Mouse (Mus musculus) yolk sac, embryonic 10.5 days (tissue): ENCODE results near the gene Nucb1.
"Not testable (repeated sequence)": the region's sequence is repeated elsewhere in the genome, so short reads cannot be mapped to it uniquely, and the experiment has no call there.

Source experiments
- DNase-seq: peaks from one replicate; pipeline ENCODE4 v3.0.0-alpha.2; 2017; ENCODE audit warnings: low spot score

Nucb1 gene

GRCm38 (mm10) chr7:45488293-45489204 lies 21.7 kb downstream of the Nucb1 start, which contains the start of gene Dhdh:
Gene Dhdh (minus strand): TSS chr7:45488805.
- DNase-seq = peak; percentile 86

DNA sequence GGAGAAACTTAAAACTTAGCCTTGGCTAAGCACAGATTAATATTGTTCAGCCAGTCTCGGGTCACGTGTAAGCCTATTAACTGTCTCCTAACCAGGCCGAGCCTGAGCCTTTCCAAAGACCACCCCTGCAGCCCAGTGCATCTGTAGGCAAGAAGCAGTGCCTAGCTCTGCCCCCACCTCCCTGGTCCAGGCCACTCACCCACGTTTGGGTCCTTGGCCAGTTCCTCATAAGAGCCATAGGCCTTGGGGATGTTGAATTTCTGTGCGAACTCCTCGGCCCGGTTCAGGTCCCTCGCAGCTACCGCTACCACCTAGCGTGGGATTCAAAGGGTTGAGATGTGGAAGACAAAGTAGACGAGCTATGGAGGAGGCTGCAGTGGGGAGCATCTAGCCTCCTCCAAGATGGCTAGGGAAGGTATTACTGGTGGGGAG lies 22.3 kb downstream of the Nucb1 start:
- peak; percentile 49 for DNase-seq

GRCm38 (mm10) chr7:45486761-45487415 lies 23.3 kb downstream of the Nucb1 start, which contains the start of gene Gm45808:
Gene Gm45808 (minus strand): TSS chr7:45486811.
- DNase-seq = no peak

GRCm38 (mm10) chr7:45486158-45486557 lies 24.0 kb downstream of the Nucb1 start:
- DNase-seq = no peak

- DNase-seq = not testable (repeated sequence)
Measured at GRCm38 (mm10) chr7:45484985-45485384, 25.2 kb downstream of the Nucb1 start.

DNA sequence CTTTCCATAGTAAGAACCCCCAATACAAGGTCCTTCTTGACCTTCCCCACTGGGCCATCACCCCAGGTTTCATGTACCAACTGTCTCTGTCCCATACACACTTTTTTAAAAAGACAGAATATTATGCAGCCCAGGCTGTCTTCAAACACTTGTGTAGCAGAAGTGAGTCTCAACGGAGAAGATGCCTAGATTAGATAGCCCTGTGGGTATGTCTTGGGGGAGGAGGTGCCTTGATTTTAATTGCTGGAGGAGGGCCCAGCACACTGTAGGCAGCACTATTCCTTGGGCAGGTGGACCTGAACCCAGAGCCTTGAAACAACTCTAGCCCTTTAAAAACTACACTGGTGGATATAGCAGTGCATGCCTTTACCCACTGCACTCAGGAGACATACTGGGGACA lies 28.0 kb downstream of the Nucb1 start:
- DNase-seq = no peak

GRCm38 (mm10) chr7:45481374-45481927 lies 28.8 kb downstream of the Nucb1 start, which contains the start of gene Tulp2:
Gene Tulp2 (plus strand): TSS chr7:45481877.
- DNase-seq = peak; percentile 76

DNA sequence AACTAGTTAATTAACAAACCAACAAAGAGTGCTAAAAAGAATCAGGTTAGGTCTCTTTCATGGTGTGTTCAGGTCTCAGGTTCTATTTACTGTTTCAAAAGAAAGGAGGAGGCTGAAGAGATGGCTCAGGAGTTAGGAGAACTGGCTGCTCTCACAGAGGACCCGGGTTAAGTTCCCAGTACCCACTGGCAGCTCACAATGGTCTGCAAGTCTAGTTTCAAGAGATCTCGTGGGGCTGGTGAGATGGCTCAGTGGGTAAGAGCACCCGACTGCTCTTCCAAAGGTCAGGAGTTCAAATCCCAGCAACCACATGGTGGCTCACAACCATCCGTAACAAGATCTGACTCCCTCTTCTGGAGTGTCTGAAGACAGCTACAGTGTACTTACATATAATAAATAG lies 29.9 kb downstream of the Nucb1 start:
- peak; percentile 49 for DNase-seq

- DNase-seq = no peak
Measured at GRCm38 (mm10) chr7:45478774-45479173, 31.4 kb downstream of the Nucb1 start.

DNA sequence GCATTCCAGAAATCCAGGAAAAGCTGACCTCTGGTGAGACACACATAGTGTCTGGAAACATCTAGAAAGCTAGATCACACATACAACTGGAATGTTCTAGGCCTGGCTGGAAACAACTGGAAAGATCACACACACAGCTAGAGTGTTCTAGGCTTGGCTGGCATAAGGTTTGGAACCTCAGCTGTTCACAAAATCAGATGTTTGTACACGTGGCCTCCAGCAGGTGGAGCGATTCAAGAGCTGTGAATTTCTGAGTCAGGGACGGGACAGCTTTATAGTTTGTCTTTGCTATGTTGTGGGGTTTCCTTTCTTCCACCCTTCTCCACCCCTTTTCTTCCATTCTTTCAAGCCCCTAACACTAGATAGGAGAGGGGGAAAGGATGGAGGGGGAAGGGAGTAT lies 33.2 kb downstream of the Nucb1 start:
- DNase-seq = no peak

- DNase-seq = no peak
Measured at GRCm38 (mm10) chr7:45476453-45476852, 33.8 kb downstream of the Nucb1 start.

- peak; percentile 41 for DNase-seq
Measured at GRCm38 (mm10) chr7:45475291-45475969, 34.8 kb downstream of the Nucb1 start.

DNA sequence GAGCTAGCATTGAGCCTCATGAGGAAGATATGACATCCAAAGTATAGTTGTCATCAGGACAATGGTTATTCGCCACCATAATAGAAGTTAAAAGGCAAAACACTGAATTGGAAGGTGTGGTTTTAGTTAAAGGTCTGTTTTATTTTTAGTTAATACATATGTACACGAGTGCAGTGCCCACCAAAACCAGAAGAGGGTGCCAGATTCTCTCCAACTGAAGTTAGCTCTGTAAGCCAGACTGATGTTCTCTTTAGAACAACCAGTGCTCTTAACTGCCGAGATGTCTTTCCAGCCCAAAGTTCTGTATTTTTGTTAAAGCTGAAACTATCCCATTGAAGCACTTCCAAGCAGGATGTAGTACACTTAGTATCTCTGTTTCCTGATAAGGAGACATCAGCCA lies 39.3 kb downstream of the Nucb1 start:
- no peak for DNase-seq

DNA sequence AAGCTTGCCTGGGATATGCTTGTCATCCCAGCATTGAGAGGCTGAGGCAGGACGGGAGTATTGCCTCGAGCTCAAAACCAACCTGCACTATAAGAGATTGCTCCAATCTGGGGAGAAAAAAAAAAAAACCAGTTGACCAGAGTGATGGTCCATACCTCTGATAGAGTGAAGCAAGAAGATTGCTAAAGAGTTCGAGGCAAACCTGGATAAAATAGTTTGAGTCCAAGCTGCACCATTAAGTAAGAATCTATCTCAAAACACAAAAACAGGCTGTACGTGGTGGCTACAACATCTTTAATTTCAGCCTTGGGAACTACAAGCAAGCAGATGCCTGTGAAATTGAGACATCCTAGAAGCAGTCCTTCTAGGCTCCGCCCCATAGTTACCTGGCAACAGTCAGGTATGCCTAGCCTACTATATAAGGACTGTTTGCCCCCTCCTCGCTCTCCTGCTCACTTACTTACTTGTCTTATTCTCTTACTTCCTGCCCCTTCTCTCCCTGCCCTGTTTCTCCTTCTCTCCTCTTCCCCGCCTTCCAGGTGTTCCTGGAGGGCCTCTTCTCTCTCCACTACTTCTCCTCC lies 43.0 kb downstream of the Nucb1 start:
- no peak for DNase-seq

GRCm38 (mm10) chr7:45466283-45467089 lies 43.7 kb downstream of the Nucb1 start, which contains the start of gene Bax:
Gene Bax (minus strand): TSS chr7:45466898.
- peak; percentile 91 for DNase-seq

DNA sequence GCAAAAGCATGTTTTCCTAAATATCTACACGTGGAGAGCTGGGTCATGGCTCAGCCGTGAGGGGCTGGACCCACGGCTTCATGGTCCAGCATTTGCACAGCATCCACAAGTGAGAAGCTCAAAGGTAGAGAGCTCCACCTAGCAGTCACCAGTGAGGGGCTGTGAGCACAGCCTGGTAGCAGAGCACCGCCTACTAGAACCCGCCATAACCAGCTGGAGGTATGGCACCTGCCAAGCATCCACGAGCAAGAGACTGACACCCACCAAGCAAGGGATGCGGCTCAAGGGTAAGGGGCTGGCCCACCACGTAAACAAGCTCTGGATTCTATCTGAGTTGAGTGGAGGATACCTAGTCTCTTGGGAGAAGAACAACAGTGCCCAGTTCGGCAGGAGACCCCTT lies 44.7 kb downstream of the Nucb1 start:
- DNase-seq = no peak

DNA sequence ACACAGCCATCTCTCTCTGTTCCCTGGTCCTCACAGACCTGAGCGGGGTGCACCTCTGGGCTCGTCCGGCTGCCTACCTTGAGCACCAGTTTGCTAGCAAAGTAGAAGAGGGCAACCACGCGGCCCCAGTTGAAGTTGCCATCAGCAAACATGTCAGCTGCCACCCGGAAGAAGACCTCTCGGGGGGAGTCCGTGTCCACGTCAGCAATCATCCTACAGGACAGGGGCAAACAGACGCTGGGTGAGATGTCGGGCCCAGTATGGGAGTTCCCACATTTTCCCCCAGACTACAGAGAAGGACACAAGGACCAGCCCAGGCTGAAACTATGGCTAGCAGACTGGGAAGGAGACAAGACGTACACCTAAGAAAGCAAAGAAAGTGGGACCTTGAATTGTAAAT lies 45.1 kb downstream of the Nucb1 start:
- DNase-seq = no peak

DNA sequence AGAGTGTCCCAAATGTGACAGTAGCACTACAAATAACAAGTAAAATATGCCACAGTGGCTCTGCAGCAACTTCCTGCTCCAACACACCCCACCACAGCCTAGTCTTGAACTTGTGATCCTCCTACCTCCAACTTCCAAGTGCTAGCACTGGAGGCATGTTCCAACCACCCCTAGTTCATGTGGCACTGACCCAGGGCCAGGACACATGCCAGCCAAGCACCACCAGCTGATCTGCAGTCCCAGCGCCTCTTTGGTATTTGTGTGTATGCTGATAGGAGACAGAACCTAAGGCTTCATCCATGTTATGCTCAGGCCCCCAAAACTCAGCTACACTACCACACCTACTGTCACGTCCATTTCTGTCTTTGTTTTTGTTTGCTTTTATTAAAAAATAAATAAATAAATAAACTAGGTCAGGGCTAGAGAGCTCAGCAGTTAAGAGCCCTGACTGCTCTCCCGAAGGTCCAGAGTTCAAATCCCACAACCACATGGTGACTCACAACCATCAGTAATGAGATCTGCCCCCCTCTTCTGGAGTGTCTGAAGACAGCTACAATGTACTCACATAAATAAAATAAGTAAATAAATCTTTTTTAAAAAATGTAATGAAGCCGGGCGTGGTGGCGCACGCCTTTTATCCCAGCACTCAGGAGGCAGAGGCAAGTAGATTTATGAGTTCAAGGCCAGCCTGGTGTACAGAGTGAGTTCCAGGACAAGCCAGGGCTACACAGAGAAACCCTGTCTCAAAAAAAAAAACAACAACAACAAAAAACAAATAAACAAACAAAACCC lies 46.0 kb downstream of the Nucb1 start:
- no peak for DNase-seq

DNA sequence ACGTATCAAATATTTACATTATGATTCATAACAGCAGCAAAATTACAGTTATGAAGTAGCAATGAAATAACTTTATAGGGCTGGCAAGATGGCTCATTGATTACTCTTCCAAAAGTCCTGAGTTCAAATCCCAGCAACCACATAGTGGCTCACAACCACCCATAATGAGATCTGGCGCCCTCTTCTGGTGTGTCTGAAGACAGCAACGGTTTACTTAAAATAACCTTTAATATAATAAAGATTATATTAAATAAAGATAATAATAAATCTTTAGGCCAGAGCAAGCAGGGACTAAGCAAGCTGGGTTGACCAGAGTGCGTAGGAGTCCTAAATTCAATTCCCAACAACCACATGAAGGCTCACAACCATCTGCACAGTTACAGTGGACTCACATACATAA lies 47.3 kb downstream of the Nucb1 start:
- DNase-seq = not testable (repeated sequence)

DNA sequence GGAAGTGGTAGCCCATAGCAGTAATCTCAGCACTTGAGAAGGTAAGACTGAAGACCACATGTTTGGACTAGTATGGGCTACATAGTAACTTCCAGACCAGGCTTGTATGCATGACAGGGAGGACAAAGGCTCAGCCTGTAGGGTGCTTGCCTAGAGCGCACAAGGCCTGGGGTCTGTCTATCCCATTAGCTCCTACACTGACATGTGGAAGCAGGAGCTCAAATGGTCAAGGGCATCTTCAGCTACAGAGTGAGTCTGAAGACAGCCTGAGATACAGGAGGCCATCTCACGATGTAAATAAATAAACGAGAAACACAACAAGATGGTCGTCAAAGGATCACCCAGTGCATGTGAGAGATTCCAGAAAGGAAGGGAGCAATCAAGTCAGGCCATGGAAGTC lies 47.9 kb downstream of the Nucb1 start:
- DNase-seq = no peak
